Comparison of ENCODE assay signal across 18 mouse cellular contexts in genomic region chr17:79939133-79939532, GRCm38 (mm10).
"Had no signal": no experiment of that assay in that cellular context is flagged by ENCODE, and none has a peak within 500 bp of the region (broad histone marks: within the 10 kb centered on the region; RNA-seq: fewer than 3 reads in every experiment).

No protein-coding gene starts in this region.

- H3K27me3 ChIP-seq: limb, embryonic 12.5 days; stomach, embryonic 15.5 days had no signal

- H3K4me3 ChIP-seq: limb, embryonic 12.5 days; limb, embryonic 15.5 days; megakaryocyte, embryonic 14.5 days; stomach, embryonic 15.5 days had no signal

- H3K36me3 ChIP-seq: limb, embryonic 12.5 days; limb, embryonic 15.5 days; stomach, embryonic 15.5 days had no signal

- H3K4me1 ChIP-seq: limb, embryonic 15.5 days; stomach, embryonic 15.5 days had no signal

- H3K4me2 ChIP-seq: limb, embryonic 12.5 days; limb, embryonic 15.5 days; lung, embryonic 14.5 days; midbrain, embryonic 11.5 days; stomach, embryonic 15.5 days had no signal

- DNase-seq: kidney, adult 18-20 months; kidney, adult 9 months; kidney, postnatal 14 days; kidney, postnatal 4 days; left cerebral cortex, postnatal 4 days; lung, embryonic 14.5 days; midbrain, embryonic 14.5 days; right cerebral cortex, postnatal 14 days; right cerebral cortex, postnatal 4 days; spleen, adult 18-20 months; thymus, postnatal 25 days had no signal

- ATAC-seq: lung, postnatal 0 days had no signal

- H3K27ac ChIP-seq: limb, embryonic 12.5 days; limb, embryonic 15.5 days; macrophage; stomach, embryonic 15.5 days had no signal

- H3K9ac ChIP-seq: limb, embryonic 12.5 days; limb, embryonic 15.5 days; lung, embryonic 14.5 days; stomach, embryonic 15.5 days had no signal

- H3K9me3 ChIP-seq: limb, embryonic 12.5 days; limb, embryonic 15.5 days; stomach, embryonic 15.5 days had no signal
